Mouse (Mus musculus): ENCODE results near the gene Gnl1. TPM values are rescaled to one million over a fixed set of nuclear protein-coding genes. Genes with fewer than 3 reads are reported as not detected.
"Not testable (repeated sequence)": the region's sequence is repeated elsewhere in the genome, so short reads cannot be mapped to it uniquely, and the experiment has no call there.

Gnl1 gene
- polyA plus RNA-seq, 1 experiment from 2014 or later = 29.6 TPM

- WGBS = 73% methylated on average over 7 of the region's 7 CpGs
- H3K36me3 ChIP-seq (ENCODE audit: insufficient read depth, low read length) = no peaks in the 10 kb centered on the region
These were observed 19.7 kb downstream of the Gnl1 start for GRCm38 (mm10) chr17:35999356-35999755.

GRCm38 (mm10) chr17:36000349-36000748 lies 20.7 kb downstream of the Gnl1 start:
- H3K4me2 ChIP-seq (replicated peaks; ENCODE audit: low read depth, low read length) = no peak overlapping the region
- no peak for ATAC-seq
- 70% methylated on average over 4 of the region's 4 CpGs for WGBS

More at GRCm38 (mm10) chr17:35999356-35999755, 19.7 kb downstream of the Gnl1 start:
- Histone ChIP-seq H3K4me3 (ENCODE audit: low read depth, low read length) (no peak overlapping the region), H3K27ac (ENCODE audit: low read length) (no peak overlapping the region), H3K9me3 (ENCODE audit: low read length) (no peaks in the 10 kb centered on the region), H3K4me2 (replicated peaks; ENCODE audit: low read depth, low read length) (no peak overlapping the region), H3K4me1 (ENCODE audit: insufficient read depth, low read depth, low read length) (no peaks in the 10 kb centered on the region), H3K9ac (replicated peaks; ENCODE audit: low read depth) (no peak overlapping the region), H3K27me3 (replicated peaks; ENCODE audit: insufficient read depth, low read length) (no peaks in the 10 kb centered on the region)
- no peak for TF ChIP-seq EP300 (IDR thresholded peaks at IDR 0.05)
- ATAC-seq = no peak
- no peak for DNase-seq (ENCODE audit: low spot score)

GRCm38 (mm10) chr17:36001121-36001897 lies 21.7 kb downstream of the Gnl1 start:
- no peak for TF ChIP-seq EP300 (IDR thresholded peaks at IDR 0.05)
- TF ChIP-seq CTCF (IDR thresholded peaks at IDR 0.05) = no peak
- Histone ChIP-seq H3K27me3 (replicated peaks; ENCODE audit: insufficient read depth, low read length) (no peaks in the 10 kb centered on the region), H3K9ac (replicated peaks; ENCODE audit: low read depth) (no peak overlapping the region), H3K9me3 (ENCODE audit: low read length) (no peaks in the 10 kb centered on the region), H3K4me3 (ENCODE audit: low read depth, low read length) (no peak overlapping the region), H3K36me3 (ENCODE audit: insufficient read depth, low read length) (no peaks in the 10 kb centered on the region), H3K4me1 (ENCODE audit: insufficient read depth, low read depth, low read length) (no peaks in the 10 kb centered on the region), H3K4me2 (replicated peaks; ENCODE audit: low read depth, low read length) (no peak overlapping the region), H3K27ac (ENCODE audit: low read length) (no peak overlapping the region)
- no peak for DNase-seq (ENCODE audit: low spot score)
- ATAC-seq = no peak
- WGBS = 80% methylated on average over 12 of the region's 12 CpGs

More at GRCm38 (mm10) chr17:36000349-36000748, 20.7 kb downstream of the Gnl1 start:
- TF ChIP-seq EP300 (IDR thresholded peaks at IDR 0.05) (no peak), CTCF (IDR thresholded peaks at IDR 0.05) (no peak)
- DNase-seq (ENCODE audit: low spot score) = peak; percentile 7
- Histone ChIP-seq H3K36me3 (ENCODE audit: insufficient read depth, low read length) (no peaks in the 10 kb centered on the region), H3K4me3 (ENCODE audit: low read depth, low read length) (no peak overlapping the region), H3K9me3 (ENCODE audit: low read length) (no peaks in the 10 kb centered on the region), H3K4me1 (ENCODE audit: insufficient read depth, low read depth, low read length) (no peaks in the 10 kb centered on the region), H3K27me3 (replicated peaks; ENCODE audit: insufficient read depth, low read length) (no peaks in the 10 kb centered on the region), H3K9ac (replicated peaks; ENCODE audit: low read depth) (no peak overlapping the region), H3K27ac (ENCODE audit: low read length) (no peak overlapping the region)

- H3K4me3 ChIP-seq (ENCODE audit: low read depth, low read length) = no peak overlapping the region
- H3K4me1 ChIP-seq (ENCODE audit: insufficient read depth, low read depth, low read length) = no peaks in the 10 kb centered on the region
- H3K9me3 ChIP-seq (ENCODE audit: low read length) = no peaks in the 10 kb centered on the region
- no peak for TF ChIP-seq CTCF (IDR thresholded peaks at IDR 0.05)
- no peak for TF ChIP-seq EP300 (IDR thresholded peaks at IDR 0.05)
- H3K27me3 ChIP-seq (replicated peaks; ENCODE audit: insufficient read depth, low read length) = no peaks in the 10 kb centered on the region
- no peak overlapping the region for H3K27ac ChIP-seq (ENCODE audit: low read length)
- H3K36me3 ChIP-seq (ENCODE audit: insufficient read depth, low read length) = no peaks in the 10 kb centered on the region
- no peak overlapping the region for H3K4me2 ChIP-seq (replicated peaks; ENCODE audit: low read depth, low read length)
- no peak overlapping the region for H3K9ac ChIP-seq (replicated peaks; ENCODE audit: low read depth)
- no peak for ATAC-seq
- 91% methylated on average over 6 of the region's 6 CpGs for WGBS
- no peak for DNase-seq (ENCODE audit: low spot score)
These were observed 22.3 kb downstream of the Gnl1 start for GRCm38 (mm10) chr17:36001966-36002365.

- Histone ChIP-seq H3K9ac (replicated peaks; ENCODE audit: low read depth) (no peak overlapping the region), H3K4me3 (ENCODE audit: low read depth, low read length) (no peak overlapping the region), H3K4me2 (replicated peaks; ENCODE audit: low read depth, low read length) (no peak overlapping the region), H3K27ac (ENCODE audit: low read length) (no peak overlapping the region), H3K27me3 (replicated peaks; ENCODE audit: insufficient read depth, low read length) (no peaks in the 10 kb centered on the region), H3K9me3 (ENCODE audit: low read length) (no peaks in the 10 kb centered on the region), H3K4me1 (ENCODE audit: insufficient read depth, low read depth, low read length) (no peaks in the 10 kb centered on the region), H3K36me3 (ENCODE audit: insufficient read depth, low read length) (no peaks in the 10 kb centered on the region)
- TF ChIP-seq EP300 (IDR thresholded peaks at IDR 0.05) (no peak), CTCF (IDR thresholded peaks at IDR 0.05) (no peak)
- DNase-seq (ENCODE audit: low spot score) (no peak), ATAC-seq (no peak)
- 87% methylated on average over 7 of the region's 7 CpGs for WGBS
These were observed 23.7 kb downstream of the Gnl1 start for GRCm38 (mm10) chr17:36003331-36003730.

- not testable (repeated sequence) for DNase-seq (ENCODE audit: low spot score); ATAC-seq
- 88% methylated on average over 7 of the region's 7 CpGs for WGBS
These were observed 24.8 kb downstream of the Gnl1 start for GRCm38 (mm10) chr17:36004409-36004808.

More at GRCm38 (mm10) chr17:36004409-36004808, 24.8 kb downstream of the Gnl1 start:
- not testable (repeated sequence) for H3K9ac ChIP-seq (replicated peaks; ENCODE audit: low read depth); H3K4me2 ChIP-seq (replicated peaks; ENCODE audit: low read depth, low read length); H3K27me3 ChIP-seq (replicated peaks; ENCODE audit: insufficient read depth, low read length); H3K36me3 ChIP-seq (ENCODE audit: insufficient read depth, low read length); H3K4me3 ChIP-seq (ENCODE audit: low read depth, low read length); H3K27ac ChIP-seq (ENCODE audit: low read length); H3K4me1 ChIP-seq (ENCODE audit: insufficient read depth, low read depth, low read length); H3K9me3 ChIP-seq (ENCODE audit: low read length)

Measured in lung, postnatal 0 days (tissue).